Mouse (Mus musculus): ENCODE measurements around the gene Cfap97. TPM values are rescaled to one million over a fixed set of nuclear protein-coding genes. Genes with fewer than 3 reads are reported as not detected.
"Not testable (repeated sequence)": the region's sequence is repeated elsewhere in the genome, so short reads cannot be mapped to it uniquely, and the experiment has no call there.

The Cfap97 gene
- total RNA-seq, 1 experiment from 2014 or later: 18.1 TPM

- no peak for DNase-seq
These were observed 75.1 kb downstream of the Cfap97 start for GRCm38 (mm10) chr8:46226622-46227021.

- DNase-seq: not testable (repeated sequence)
These were observed 80.4 kb downstream of the Cfap97 start for GRCm38 (mm10) chr8:46231968-46232367.

DNA sequence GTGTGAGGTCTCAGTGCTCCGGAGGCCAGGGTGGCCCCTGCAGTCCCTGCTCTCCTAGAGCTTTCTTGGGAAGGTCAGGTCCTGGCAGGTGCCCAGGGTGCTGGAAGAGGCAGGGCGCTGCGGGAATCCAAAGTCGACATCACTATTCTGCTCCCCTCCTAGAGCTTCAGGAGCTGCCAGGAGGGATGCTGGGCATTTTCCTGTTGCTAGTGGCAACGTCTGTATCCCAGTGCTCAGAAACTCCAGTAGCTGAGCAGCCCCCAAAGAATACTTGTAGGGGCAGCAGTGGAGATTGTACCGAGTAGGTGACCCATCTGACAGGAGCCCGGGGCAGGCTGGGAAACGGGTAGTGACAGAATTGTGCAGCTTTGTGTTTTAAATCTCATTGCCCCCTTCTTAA, 81.2 kb downstream of the Cfap97 start:
- DNase-seq: no peak

DNA sequence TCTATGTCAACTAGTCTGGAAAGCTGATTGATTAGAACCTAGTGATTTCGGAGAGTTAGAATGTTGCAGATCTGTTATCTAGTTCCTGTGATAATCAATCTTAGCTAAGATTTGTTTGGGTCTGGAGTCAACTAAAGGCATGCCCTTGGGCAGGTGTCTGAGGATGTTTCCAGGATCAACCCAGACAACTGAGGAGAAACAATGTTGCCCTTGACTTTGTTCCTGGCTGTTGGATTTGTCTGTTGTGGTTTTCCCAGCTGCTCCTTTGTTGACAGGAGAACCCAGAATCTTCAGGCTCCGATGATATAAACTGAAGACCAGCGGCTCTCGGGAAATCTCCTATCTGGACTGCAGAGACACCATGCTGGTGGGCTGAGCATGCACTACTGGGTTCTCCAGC, 83.2 kb downstream of the Cfap97 start:
- no peak for DNase-seq

DNA sequence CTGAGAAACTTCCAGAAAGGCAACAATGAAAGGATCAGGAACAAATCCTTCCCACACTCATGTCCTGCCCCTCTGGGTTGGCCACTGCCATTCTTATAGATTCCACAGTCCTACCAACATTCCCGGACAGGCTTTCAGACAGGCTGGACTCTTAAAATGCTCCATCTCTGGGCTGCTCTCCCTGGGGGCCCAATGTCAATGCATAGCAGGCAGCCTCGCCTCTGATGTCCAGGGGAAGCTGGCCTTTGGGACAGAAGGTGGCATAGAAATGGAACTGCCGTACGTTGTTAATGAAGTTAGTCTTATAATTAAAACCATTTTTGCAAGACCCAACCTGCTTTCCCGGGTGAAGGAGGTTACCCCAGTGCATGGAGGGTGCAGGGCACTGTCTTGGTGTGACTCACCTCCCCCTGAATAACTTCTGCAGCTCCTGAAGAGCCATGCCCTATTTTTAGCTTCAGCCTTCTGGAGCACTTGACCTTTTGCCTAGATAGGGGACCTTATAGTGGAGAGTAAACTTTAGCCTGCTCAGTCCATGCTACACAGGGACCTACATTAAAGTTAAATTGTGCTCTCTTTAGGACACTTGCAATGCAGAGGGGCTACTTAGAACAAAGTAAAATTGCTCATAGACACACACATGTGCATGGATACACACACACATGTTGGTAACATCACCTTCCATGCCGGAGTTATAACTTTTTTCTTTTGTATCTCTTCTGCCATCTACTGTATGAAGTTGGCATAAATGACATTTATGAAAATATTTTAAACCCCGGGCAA, 85.1 kb downstream of the Cfap97 start:
- DNase-seq: peak; percentile 10

GRCm38 (mm10) chr8:46241568-46242374, 90.2 kb downstream of the Cfap97 start:
- DNase-seq: peak; percentile 86

GRCm38 (mm10) chr8:46242946-46243345, 91.4 kb downstream of the Cfap97 start:
- DNase-seq: no peak

Small RNAs within 50 kb of the gene (microRNA-seq; reads per million reads assigned to microRNA genes)
- 0 reads per million in 2 experiments for gene Gm23812

Other genes starting within 250 kb of the Cfap97 start
- gene Ccdc110, start 217.2 kb upstream of the Cfap97 start, total RNA-seq (2021): not detected in 2 replicates
- 1.1 and 1.2 TPM in 2 replicates for gene 1700029J07Rik, start 176.5 kb upstream of the Cfap97 start, total RNA-seq (2021)
- gene Ufsp2, start 176.2 kb upstream of the Cfap97 start, total RNA-seq (2021): 49.5 and 52.1 TPM in 2 replicates
- gene Lrp2bp, start 152.5 kb upstream of the Cfap97 start, total RNA-seq (2021): 0.26 TPM in 2 replicates
- gene Ankrd37, start 146.1 kb upstream of the Cfap97 start, total RNA-seq (2021): 3.5 and 4.8 TPM in 2 replicates
- 18.3 and 18.6 TPM in 2 replicates for gene Snx25, start 388 bp downstream of the Cfap97 start, total RNA-seq (2021)
- gene Slc25a4, start 59.5 kb downstream of the Cfap97 start, total RNA-seq (2021): 205 and 233 TPM in 2 replicates
- gene Helt, start 142.9 kb downstream of the Cfap97 start, total RNA-seq (2021): not detected in 2 replicates

All from adrenal gland, postnatal 14 days (tissue).